Mouse (Mus musculus): ENCODE data around the gene Ggcx.
"Not testable (repeated sequence)": the region's sequence is repeated elsewhere in the genome, so short reads cannot be mapped to it uniquely, and the experiment has no call there.

The Ggcx gene

DNA sequence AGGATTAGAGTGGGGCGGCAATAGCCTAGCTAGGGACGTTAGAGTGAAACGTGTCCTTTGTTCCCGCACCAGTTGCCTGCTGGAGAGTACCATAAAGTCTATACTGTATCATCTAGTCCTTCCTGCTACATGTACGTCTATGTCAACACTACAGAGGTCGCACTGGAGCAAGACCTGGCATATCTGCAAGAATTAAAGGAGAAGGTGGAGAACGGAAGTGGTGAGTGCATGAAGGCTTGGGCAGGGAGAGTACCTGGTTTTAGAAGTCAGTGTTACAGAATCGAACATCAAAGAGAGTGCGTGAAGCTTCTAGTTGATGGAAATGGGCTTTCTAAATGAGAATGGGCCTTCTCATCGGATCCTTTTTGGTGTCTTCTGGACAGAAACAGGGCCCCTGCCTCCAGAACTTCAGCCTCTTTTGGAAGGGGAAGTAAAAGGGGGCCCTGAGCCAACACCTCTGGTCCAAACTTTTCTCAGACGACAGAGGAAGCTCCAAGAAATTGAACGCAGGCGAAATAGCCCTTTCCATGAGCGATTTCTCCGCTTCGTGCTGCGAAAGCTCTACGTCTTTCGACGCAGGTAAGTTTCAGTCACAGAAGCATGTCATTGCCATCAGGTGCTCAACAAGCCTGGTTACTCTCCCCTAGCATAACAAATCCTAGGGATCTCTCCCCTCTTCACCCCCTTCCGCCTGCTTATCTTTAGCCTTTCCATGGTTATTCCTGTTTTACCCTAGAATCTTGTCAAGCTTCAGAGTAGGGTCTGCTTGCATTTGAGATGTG is 15.1 kb downstream of the Ggcx start:
- peak; percentile 60 for DNase-seq (ENCODE audit: low read depth, low spot score)

DNA sequence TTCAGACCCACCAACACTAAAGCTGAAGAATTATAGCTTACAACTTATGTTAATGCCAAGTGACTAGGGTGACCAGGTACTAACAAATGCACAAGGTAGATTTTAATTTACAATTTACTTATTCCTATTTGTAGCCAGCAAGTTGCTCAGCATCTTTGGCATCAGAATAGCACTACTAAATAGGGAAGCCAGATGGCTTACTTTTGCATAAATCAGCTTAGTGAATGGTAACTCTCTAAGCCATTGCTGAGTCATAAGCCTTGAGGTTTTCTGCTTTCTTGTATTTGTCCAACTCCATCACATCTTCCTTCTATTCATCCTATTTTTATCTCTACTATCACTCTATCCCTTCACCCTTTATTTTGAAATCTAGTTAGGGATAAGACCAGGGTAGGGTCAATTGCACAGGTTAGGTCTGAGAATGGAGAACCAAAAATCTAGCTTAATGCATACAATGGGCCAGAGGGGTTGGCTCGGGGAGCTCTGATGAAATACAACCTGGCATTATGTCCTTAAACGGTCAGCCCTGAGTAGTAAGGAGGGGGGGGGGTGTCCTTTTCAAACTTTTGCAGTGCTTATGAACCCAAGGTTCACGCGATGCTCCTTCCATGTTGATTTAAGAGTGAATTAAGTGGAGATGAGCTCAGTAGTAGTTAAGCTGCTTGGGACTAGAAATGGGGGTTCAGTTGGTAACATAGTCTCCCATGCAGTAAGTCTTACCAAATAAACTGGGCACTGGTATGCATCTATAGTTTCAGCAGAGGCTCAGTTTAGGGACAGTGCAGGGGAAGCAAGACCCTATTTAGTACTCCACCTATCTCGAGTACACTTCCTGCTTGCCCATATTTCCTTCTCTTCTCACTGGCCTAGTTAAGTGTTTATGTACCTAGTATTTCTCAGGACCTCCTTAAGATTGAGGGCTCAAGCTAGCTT is 17.1 kb downstream of the Ggcx start:
- DNase-seq (ENCODE audit: low read depth, low spot score), result no peak

DNA sequence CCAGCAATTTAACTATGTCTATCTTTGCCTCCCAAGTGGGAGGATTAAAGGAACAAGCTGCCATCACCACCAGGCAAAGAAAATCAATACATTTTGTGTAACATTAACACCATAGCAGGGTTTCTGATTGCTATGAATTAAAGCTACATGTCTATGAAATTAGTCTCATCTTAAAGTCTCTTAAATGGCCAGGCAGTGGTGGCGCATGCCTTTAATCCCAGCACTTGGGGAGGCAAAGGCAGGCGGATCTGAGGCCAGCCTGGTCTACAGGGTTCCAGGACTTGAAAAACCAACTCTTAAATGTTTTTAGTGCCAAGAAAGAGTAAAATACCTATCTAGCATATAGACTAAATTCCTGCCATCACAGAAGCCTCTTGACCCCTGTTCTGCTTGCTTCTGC is 18.0 kb downstream of the Ggcx start:
- DNase-seq (ENCODE audit: low read depth, low spot score), result no peak

DNA sequence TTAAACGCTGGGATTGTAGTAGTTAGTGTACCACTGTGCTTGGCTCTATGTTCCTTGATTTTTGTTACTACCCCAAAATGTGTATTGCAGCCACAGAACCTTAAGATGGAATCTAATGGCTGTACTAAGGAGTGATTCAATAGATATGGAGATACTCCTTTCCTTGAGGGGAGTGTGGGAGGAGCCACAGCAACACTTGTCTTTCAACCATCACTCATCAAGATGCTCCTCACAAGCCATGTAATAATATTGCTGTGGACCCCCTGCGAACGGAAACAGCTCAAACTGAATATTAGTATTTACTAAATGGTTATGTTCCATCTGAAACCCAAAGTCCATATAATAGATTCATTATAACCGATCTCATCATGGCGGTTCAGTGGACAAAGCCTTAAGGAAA is 24.1 kb downstream of the Ggcx start:
- DNase-seq (ENCODE audit: low read depth, low spot score), result peak; percentile 35

DNA sequence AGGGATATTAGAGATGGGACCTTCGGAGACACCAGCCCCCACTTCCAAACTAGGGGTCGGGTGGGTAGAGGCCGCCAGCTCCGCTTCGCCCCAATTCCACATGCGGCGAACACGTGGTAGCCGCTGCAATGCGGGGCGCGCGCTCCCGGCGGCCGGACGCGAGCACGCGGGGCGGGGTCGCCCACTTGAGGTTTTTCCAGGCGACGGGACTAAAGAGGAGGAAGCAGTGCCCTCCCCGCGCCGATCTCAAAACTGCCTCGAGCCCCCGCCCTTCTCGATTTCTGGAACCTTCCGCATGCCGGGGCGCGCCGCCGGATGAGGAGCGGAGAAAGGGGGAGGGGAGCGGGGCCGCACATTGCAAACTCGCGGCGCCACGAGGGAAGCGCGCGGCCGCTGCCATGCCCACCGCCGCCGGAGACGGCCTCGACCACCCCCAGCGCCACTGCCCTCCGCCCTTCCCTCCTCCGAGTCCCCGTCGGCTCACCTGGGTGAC is 24.8 kb downstream of the Ggcx start:
- peak; percentile 91 for DNase-seq (ENCODE audit: low read depth, low spot score)

DNA sequence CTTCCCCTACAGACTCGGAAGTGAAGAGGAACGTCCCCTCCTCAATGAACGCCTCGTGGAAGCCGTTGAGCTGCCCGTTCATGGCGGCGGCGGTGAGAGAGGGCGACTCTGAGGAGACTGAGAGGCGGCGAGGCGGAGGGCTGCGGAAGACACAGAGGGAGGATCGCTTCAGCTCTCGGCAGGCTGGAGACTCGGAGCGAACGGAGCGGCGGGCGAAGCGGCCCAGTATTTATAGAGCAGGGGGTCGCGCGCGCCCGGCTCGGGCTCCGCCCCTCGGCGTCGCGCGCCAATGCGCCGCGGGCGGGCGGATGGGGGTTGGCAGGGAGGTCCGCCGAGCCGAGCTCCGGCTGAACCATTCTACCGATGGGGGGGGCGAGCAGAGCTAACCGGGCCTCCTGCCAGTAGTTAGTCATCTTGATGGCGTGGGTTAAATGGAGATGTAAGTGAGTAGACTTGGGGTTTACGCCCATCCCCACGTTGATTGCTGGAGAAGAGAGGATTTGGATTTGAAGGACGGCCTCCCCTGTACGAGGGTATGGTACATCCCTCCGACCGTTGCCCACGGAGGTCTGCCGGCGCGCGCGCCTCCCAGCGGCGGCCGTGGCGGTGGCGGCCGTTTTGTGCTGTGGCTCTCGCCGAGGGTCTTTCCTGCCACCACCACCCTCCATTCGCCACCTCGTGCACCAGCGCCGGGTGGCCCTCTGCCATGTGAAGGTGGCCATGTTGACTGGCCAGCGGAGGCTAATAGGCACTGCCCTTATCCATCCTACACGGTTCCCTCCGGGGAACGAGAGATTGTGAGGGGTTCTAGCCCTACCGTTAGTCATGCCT is 25.5 kb downstream of the Ggcx start, which contains the start of gene Mat2a:
Mat2a (minus strand) TSS at position 204 of the 831 bp plus-strand sequence.
- peak; percentile 94 for DNase-seq (ENCODE audit: low read depth, low spot score)

DNA sequence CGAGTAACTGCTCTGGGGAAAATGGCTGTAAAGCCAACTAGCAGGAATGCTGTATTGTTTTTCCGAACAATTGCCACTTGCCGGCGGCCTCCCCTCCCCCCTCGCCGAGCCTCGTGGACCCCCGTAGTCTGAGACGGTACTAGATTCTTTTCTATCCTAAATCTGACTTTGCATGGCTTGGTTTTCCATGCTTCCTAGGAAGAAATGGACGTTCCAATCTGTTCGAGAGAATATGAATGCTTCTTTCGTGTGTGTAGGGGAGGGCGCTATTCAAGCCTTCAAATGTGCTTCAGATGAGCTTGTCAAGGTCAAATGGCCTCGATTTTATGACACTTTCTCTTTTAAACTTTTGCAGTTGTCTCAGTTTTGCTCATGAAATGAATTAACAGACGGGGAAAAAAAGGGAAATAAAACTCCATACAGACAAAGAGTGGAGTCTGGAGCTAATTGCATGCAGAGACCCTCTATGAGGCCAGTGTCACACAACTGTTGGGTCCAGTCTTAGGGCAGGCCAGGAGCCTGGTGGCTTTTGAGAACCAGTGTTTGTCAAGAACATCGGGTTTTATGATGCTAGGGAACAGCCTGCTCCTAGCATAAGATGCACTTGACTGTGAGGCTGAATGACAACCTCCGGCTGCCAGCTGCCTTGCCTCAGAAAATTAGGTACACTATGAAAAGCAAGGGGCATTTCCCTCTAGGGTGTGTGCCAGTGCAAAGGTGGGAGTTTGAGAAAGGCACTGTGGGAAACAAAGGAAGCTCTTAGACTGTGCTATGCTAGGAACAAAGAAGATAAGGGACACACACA is 26.3 kb downstream of the Ggcx start:
- DNase-seq (ENCODE audit: low read depth, low spot score), result no peak

DNA sequence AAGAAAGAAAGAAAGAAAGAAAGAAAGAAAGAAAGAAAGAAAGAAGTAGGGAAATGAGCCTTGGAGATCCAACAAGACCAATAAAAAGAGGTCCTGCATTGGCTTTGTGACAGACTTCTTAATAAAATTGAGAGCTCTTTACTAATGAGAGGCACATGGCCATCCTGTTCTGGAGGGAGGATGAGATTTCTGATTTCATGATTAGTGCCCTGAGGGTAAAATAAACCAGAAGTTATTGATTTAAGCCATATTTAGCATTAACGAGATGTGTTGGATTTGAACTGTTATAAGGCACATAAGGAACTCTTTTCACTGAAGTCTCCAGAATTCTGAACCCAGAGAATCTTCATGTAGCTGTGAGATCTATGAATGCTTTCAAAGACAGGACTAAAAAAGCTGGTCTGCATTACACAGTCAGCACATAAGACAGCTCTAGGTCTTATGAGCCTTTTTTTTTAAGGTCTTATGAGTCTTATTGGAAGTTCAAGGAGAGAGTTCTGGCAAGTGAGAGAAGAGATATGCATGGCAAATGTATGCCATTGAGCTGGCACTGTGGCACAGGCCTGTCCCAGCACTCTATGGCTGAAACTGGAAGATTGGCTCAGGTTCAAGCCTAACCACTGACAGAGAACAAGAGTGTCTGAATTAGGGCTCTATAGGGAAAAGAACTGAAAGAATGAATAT is 29.0 kb downstream of the Ggcx start:
- no peak for DNase-seq (ENCODE audit: low read depth, low spot score)

DNA sequence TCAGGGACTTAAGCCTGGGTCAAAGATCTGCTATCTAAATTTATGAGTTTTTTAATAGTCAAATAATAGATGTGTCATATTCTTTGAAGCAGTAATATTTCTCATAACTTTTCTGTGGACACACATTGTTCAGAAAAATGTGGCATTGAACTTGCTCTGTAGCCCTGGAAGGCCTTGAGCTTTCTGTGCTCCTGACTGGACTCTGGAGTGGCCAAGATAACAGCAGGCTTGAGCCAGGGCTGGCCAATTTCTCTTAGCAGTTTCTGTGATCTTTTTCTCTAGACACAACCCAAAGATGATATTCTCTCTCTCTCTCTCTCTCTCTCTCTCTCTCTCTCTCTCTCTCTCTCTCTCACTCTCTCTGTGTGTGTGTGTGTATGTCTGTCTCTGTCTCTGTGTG is 30.9 kb downstream of the Ggcx start:
- no peak for DNase-seq (ENCODE audit: low read depth, low spot score)

DNA sequence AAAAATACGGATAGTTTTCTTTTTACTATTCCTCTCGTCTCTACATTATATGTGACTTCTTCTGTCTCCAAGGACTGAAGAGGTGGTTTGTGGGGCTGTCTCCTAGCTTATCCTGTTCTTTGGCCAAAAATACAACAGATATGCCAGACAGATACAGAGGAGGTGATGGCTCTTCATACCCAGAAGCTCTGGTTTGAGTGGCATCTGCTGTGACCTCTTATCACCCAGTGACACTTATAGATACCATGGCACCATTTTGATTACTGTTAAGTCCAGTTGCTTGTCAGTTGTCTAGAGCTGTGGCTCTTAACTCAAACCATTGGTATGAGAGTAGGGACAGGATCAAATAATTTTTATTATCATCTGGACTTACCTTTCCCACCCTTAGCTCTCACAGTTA is 33.4 kb downstream of the Ggcx start:
- no peak for DNase-seq (ENCODE audit: low read depth, low spot score)

DNA sequence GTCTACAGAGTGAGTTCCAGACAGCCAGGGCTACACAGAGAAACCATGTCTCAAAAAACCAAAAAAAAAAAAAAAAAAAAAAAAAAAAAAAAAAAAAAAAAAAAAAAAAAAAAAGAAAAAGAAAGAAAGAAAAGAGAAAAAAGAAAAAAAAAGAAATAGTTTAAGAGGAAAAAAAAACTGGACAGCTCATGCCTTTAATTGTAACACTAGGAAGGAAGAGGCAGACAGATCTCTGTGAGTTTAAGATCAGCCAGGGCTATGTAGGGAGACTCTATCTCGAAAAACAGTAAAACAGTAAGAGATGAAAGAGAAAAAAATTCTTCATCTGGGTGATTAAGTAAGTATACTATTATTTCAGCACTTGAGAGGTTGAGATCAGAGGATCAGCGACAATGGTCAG is 37.7 kb downstream of the Ggcx start:
- DNase-seq (ENCODE audit: low read depth, low spot score), result not testable (repeated sequence)

DNA sequence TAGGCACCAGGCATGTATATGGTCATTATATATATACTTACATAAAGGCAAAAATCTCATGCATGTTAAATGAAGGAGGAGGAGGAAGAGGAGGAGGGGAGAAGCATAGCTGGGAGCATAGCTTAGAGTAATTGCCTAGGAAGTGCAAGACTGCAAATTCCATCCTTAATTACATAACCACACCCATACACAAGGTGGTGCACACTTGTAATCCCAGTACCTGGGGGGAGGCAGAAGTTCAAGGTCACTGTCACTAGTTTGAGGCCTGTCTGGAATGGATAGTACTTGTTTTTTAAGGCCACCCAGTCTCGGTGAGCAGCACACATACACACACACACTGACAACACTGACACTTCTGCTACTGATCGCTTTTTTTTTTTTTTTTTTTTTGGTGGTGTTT is 38.2 kb downstream of the Ggcx start:
- DNase-seq (ENCODE audit: low read depth, low spot score), result no peak

DNA sequence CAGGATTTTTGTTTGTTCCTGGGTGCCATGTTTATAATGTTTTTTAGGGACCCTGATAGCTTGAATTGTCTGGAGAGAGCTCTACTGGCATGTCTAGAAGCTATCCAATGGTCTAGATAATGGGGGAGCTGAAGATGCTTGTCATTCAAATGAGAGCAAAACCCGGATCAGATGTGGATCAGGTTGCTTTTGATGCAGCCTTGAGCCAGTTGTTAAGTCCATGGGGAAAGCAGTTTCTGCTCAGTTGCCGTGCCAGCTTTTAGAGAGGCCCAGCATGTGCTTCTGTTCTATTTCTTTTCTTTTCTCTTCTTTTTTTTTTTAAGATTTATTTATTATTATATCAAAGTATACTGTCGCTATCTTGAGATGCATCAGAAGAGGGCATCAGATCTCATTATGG is 39.5 kb downstream of the Ggcx start:
- no peak for DNase-seq (ENCODE audit: low read depth, low spot score)

DNA sequence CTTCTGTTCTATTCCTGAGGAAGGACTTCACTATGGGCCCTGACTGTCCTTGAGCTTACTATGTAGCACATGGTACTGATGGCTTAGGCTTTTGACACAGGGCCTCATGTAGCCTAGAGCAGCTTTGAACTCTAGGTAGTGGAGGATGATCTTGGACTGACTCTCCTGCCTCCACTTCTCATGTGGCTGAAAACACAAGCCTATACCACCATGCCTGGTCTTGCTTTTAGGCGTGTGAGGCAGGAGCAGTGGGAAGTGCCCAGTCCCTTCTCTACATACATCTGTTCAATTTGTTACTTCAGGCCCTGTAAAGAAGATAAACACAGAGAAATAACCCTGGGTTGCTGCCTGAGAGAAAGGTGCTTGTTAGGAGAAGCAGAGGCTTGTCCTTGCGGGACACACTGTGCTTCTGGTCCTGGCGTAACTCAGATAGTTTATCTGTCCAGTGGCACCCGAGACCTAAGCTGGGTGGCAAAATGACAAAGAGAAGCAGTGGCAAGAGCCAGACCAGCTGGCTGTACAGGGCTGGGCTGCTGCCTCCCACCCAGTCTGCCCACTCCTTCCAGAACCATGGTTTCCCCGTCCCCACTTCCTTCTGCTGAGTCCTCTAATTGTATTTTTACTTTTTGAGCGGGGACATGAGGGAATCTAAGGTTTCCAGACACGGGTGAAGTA is 40.1 kb downstream of the Ggcx start:
- DNase-seq (ENCODE audit: low read depth, low spot score), result no peak

DNA sequence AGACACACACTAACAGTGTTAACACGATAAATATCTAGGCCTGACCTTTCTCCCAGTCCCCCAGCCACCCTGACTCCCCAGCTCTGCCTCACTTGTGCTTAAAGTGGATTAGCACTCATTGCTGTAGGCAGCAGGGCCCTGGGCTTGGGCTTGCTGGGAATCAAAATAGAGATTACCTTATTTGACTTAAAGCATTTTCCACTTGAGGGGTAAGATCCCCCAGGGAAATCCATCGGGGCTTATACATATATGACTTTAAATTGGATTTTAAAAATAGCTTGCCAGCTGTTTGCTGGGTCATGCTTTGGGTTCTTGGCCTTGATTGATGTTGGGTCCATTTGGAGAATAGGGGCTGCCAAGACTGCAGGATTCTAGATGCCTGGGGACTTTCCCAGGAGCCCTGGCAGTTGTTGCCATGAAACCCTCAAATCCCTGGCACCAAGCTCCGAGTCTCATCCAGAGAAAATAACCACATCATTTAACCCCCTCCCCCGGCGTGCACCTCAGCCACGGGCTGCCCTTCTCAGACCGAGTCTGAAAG is 40.8 kb downstream of the Ggcx start:
- DNase-seq (ENCODE audit: low read depth, low spot score), result no peak

DNA sequence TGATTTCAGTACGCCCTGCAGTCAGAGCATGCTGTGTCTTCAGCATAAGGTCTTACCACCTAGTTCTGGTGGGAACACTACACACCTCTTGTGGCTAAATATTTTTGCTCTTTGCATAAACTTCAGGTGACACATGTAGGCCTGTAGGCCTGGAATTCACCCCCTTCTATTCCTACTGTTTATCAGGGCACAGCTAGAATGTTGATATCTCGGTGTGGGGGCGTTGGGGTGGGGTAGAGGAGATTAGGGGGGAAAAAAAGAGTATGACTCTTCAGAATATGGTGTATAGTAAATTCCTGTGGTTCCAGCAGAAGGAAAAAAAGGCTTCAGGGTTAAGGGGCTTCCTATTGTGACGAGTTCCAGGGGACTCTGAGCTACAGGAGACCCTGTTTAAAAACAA is 42.5 kb downstream of the Ggcx start:
- no peak for DNase-seq (ENCODE audit: low read depth, low spot score)

DNA sequence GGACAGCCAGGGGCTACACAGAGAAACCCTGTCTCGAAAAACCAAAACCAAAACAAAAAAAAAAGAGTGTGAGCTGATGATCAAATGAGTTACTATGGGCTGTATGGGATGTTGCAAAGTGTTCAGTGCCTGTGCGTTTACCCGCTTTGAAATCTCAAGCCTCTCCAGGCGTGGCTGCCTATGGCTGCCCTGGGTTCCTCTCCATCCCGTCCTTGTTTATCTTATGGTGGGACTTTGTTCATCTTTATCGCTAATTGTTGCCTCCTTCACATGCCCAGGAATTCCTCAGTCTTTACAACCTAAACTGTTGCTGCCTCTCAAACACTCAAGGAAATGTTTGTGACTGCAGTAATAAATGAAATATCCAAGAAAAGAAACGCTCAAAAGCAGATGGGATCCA is 44.3 kb downstream of the Ggcx start:
- DNase-seq (ENCODE audit: low read depth, low spot score), result no peak

DNA sequence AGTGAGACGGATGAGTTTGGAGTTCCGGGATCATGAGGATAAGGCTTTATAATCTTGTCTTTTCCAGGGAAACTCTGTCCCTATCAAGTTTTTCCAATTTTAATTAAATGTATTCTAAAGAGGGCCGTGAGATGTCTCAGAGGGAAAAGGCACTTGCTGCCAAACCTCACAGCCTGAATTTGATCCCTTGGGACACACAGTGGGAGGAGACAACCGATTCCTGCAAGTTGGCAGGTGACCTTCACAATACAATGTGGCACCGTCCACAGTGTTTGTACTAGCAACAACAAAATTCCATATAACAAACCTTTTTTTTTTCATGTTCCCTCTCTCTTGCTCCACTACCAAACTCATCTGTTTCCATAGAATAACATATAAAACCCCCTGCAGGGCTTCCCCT is 44.8 kb downstream of the Ggcx start:
- no peak for DNase-seq (ENCODE audit: low read depth, low spot score)

DNA sequence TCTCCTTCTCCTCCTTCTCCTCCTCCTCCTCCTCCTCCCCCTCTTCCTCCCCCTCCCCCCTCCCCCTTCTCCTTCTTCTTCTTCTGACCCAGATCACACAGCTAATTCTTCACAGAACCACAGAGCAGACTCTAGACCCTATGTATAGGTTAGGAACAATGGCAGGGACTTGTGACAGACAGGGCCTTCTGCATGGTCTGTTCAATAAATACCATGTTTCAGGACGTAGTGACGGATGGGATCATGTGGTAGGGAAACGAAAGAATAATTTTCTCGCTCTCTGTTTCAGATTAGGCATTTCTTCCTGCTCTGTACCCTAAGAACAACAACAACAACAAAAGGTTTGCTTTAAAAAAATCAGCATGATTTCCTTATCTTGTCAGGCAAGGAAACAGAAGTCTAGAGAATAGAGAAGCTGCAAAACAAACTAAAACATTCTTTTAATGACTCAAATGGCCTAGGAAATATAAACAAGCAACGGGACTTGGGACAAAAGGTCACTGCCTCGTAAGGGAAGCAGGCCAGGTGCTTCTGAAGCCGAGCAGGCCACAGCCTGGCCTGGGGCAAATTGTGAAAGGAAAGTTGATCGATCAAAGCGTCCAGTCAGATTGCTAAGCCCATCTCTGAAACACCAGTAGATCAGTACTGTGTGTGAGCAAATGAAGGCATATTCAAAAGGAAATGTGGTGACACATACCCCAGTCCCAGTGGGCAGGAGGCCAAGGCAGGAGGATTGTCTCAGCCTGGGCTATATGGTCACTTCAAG is 46.1 kb downstream of the Ggcx start:
- DNase-seq (ENCODE audit: low read depth, low spot score), result no peak

Data from CD4-positive, CD25-positive, alpha-beta regulatory T cell, adult 2 months (primary cell).